Mouse (Mus musculus) heart, embryonic 12.5 days (tissue): ENCODE data around the gene Gm11034. TPM values are rescaled to one million over a fixed set of nuclear protein-coding genes. Genes with fewer than 3 reads are reported as not detected.

Source experiments
- ATAC-seq: fragments of 200-750 bp; cut with Nextera tagmentation; 2 replicates; pipeline ENCODE4 v1.8.0; 2017; ENCODE audit warnings: moderate TSS enrichment, moderate library complexity; ENCODE audit not compliant: insufficient number of reproducible peaks, low FRiP score
- H3K27ac ChIP-seq: fragments of 300-500 bp; sonication (generic); 2 replicates; pipeline ENCODE4 v1.5.1; 2016; ENCODE audit warnings: mild to moderate bottlenecking, moderate library complexity; ENCODE audit not compliant: poor library complexity, severe bottlenecking
- H3K27me3 ChIP-seq: fragments of 300-500 bp; sonication (generic); replicated peaks from 2 replicates; pipeline ENCODE4 v1.6.1; 2016; ENCODE audit warnings: mild to moderate bottlenecking, moderate library complexity
- H3K36me3 ChIP-seq: fragments of 300-500 bp; sonication (generic); 2 replicates; pipeline ENCODE4 v1.6.1; 2016; ENCODE audit warnings: mild to moderate bottlenecking, moderate library complexity
- H3K4me1 ChIP-seq: fragments of 300-500 bp; sonication (generic); replicated peaks from 2 replicates; pipeline ENCODE4 v1.6.1; 2016; ENCODE audit warnings: mild to moderate bottlenecking
- H3K4me2 ChIP-seq: fragments of 300-500 bp; sonication (generic); 2 replicates; pipeline ENCODE4 v1.6.1; 2016; ENCODE audit warnings: mild to moderate bottlenecking, moderate library complexity
- H3K4me3 ChIP-seq: fragments of 300-500 bp; sonication (generic); 2 replicates; pipeline ENCODE4 v1.5.1; 2016; ENCODE audit warnings: mild to moderate bottlenecking
- H3K9ac ChIP-seq: fragments of 300-500 bp; sonication (generic); 2 replicates; pipeline ENCODE4 v1.6.1; 2016; ENCODE audit warnings: mild to moderate bottlenecking, moderate library complexity
- H3K9me3 ChIP-seq: fragments of 300-500 bp; sonication (generic); replicated peaks from 2 replicates; pipeline ENCODE4 v1.6.1; 2016; ENCODE audit warnings: mild to moderate bottlenecking, moderate library complexity
- WGBS: fragments of 180-500 bp; shearing (Covaris S2); methylation state at CpG from one replicate; pipeline ENCODE4 v1.1.7; 2016; 5-methylcytosine and 5-hydroxymethylcytosine counted together
- polyA plus RNA-seq: library from polyadenylated mRNA; unstranded; fragments of >200 nt; fragmentation: Nextera tagmentation; extraction: Ambion mirVana; gene quantifications from 2 replicates; pipeline ENCODE4 v1.2.1, GENCODE M21; 2016

Gene Gm11034
- polyA plus RNA-seq, 1 experiment from 2014 or later: not detected

- no peak for ATAC-seq
- 92% methylated on average over 3 of the region's 3 CpGs for WGBS
These were observed 44.3 kb downstream of the Gm11034 start for GRCm38 (mm10) chr8:72169098-72169668.

More at GRCm38 (mm10) chr8:72169098-72169668, 44.3 kb downstream of the Gm11034 start:
- no peak overlapping the region for H3K9ac ChIP-seq
- no peak overlapping the region for H3K27ac ChIP-seq
- no peak overlapping the region for H3K4me2 ChIP-seq
- no peaks in the 10 kb centered on the region for H3K4me1 ChIP-seq
- no peak overlapping the region for H3K4me3 ChIP-seq
- H3K9me3 ChIP-seq: no peaks in the 10 kb centered on the region
- H3K27me3 ChIP-seq: no peaks in the 10 kb centered on the region
- peaks cover 85% of the 10 kb centered on the region for H3K36me3 ChIP-seq

Other genes with a start within 250 kb of the Gm11034 start
- gene Cyp4f18, start 204.0 kb downstream of the Gm11034 start, polyA plus RNA-seq: 0.18 and 0.32 TPM in 2 replicates
- not detected in 2 replicates for gene Olfr372, start 172.4 kb downstream of the Gm11034 start, polyA plus RNA-seq
- gene Olfr373, start 130.5 kb downstream of the Gm11034 start, polyA plus RNA-seq: not detected in 2 replicates
- gene Olfr374, start 106.6 kb downstream of the Gm11034 start, polyA plus RNA-seq: 0.14 TPM in 1 of 2 replicates, not detected in the other
- 399 and 414 TPM in 2 replicates for gene Tpm4, start 78.7 kb downstream of the Gm11034 start, polyA plus RNA-seq
- 72.5 and 77.5 TPM in 2 replicates for gene Rab8a, start 52.4 kb downstream of the Gm11034 start, polyA plus RNA-seq
- gene Hsh2d, start 24.0 kb downstream of the Gm11034 start, polyA plus RNA-seq: 0.09 TPM in 1 of 2 replicates, not detected in the other
- not detected in 2 replicates for gene Cib3, start 799 bp downstream of the Gm11034 start, polyA plus RNA-seq
- 43.9 and 44.7 TPM in 2 replicates for gene Fam32a, start 6.1 kb upstream of the Gm11034 start, polyA plus RNA-seq
- 112 and 113 TPM in 2 replicates for gene Ap1m1, start 26.4 kb upstream of the Gm11034 start, polyA plus RNA-seq
- gene Gm10282, start 91.6 kb upstream of the Gm11034 start, polyA plus RNA-seq: 17.1 and 19.9 TPM in 2 replicates
- gene Klf2, start 105.4 kb upstream of the Gm11034 start, polyA plus RNA-seq: 28.1 and 31.6 TPM in 2 replicates
- 47.4 and 50.6 TPM in 2 replicates for gene Eps15l1, start 207.8 kb upstream of the Gm11034 start, polyA plus RNA-seq
- gene Calr3, start 230.2 kb upstream of the Gm11034 start, polyA plus RNA-seq: 0.78 and 1.3 TPM in 2 replicates
- gene 1700030K09Rik, start 230.2 kb upstream of the Gm11034 start, polyA plus RNA-seq: 10.7 and 11.0 TPM in 2 replicates